Mouse (Mus musculus) T-helper 17 cell (primary cell): ENCODE measurements at regions not wholly inside any gene's neighbourhood (a gene's known extent, or its start where the extent isn't known, plus 50 kb on each side); places are given as distances from the start of the nearest gene placed in this dataset.

ENCODE experiments used
- in situ Hi-C, 2 experiments: fragments of 300-600 bp; cut with MboI, MseI; formaldehyde crosslinking; loops; 1 replicate in 1 of 2; 2 replicates in 1 of 2; pipeline ENCODE4 v1.15.1; 2025; ENCODE audit warnings: high pct_unique_total_duplicates in 2 of 2

DNA sequence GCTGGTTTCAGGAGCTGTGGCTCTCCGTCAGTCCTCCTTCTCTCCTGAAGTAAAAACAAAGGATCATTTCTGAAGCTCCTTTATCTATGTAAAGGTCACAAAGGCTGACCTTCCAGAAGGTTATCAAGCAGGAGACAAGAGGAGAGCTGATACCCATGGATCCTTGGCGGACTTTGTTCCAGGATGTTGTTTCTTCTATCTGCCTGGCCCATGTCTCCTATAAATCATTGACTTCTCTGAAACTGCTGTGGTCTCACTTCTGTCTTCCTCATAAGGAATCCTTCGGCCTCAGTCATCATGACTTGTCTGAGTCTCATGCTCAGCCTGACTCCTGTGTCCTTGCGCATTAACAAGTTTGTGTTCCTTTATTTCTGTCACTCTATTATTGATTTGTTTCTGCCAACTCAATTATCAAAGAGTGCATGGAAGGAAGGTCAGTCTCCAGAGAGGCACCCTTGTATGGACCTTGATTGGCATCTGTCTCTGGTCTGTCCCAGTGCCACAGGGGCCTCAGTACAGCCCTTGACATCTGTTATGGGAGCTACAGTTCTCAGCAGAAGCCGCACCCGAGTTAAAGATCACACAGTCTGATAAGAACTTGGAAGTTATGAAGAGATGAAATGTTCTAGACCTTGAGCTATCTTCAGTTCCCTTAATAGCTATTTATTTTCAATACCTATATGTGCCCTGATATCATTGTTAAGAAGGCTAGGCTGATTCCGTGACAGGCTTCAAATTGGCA, 53.2 kb upstream of the Dazl start:
- in situ Hi-C loops: no loop called here

DNA sequence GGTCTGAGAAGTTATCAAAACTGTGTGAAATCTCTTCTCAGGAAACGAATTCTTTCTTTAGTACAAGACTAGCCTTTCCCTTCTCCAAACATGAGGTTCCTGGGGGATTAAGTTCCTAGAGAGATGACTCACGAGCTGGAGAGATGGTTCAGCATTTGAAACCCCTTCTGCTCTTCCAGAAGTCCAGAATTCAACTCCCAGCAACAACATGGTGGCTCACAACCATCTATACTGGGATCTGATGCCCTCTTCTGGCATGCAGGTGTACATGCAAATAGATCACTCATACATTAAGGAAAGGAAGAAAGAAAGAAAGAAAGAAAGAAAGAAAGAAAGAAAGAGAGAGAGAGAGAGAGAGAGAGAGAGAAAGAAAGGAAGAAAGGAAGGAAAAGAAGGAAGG, 60.4 kb upstream of the Dazl start:
- in situ Hi-C loops: loop anchor here in 1 of 2 experiments (5.0 kb wide), 1 partner anchor 77 kb away; no protein-coding TSS in a partner anchor

DNA sequence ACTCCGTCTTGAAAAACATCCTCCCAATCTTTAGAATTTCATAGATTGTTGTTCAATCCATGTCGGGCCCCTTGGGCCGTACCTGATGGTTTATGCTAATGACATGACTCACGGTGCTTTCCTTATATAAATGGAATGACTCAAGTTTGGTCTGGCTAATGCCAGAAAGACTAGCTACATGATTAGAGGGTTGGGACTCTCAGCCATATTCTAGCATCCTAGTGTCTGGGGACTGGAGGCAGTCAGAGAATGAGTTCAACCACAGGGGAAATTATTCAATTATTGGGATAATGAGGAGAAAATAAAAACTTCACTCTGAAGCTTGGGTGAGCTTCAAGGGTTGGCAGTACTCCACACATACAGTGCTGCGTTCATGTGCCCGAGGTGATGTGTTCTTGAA, 60.9 kb upstream of the Dazl start:
- in situ Hi-C loops: loop anchor here in 1 of 2 experiments (5.0 kb wide), 1 partner anchor 77 kb away; no protein-coding TSS in a partner anchor

DNA sequence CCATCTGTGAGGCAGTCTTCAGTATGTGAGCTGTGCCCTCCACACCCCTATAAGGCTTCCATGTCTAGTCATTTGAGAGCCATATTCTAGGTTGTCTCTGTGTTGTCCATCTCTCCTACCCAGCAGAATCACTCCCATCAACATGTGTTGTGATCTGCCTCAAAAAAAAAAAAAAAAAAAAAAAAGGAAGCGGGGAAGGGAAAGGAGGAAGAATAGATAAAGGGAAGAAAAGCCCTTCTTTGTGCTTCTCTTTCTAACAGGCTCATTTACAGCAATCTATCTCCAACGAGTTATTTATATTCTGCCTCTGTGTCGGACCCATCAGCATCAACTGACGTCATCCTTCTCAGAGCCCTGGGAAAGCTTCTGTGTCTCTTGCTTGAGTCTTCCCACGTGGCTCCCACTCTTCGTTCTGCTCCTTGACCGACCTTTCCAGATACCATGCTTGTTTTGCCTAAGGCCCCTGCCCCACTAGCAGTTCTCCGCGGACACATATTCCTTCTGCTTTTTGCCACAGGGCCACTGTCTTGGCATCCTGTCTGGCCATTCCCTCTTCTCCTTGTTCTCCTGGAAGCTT, 68.3 kb upstream of the Dazl start:
- in situ Hi-C loops: no loop called here

DNA sequence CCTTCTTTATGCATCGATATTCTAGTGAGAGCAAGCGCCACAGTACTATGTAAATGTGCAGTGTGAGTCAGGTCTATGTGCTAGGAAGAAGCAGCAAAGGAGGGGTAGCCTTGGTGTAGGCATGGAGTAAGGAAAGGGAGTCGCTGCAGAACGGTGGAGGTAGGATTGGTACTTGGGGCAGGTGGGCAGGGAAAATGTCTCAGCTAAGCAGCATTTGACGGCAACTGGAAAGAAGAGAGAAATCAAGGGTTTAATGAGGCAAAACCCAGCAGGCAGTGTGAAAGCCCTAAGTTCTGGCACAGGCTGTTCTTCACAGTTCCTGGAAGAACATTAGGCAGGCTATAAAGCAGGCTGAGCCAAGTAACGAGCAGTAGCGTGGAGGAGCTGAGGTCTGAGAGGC, 72.0 kb upstream of the Dazl start:
- in situ Hi-C loops: no loop called here

DNA sequence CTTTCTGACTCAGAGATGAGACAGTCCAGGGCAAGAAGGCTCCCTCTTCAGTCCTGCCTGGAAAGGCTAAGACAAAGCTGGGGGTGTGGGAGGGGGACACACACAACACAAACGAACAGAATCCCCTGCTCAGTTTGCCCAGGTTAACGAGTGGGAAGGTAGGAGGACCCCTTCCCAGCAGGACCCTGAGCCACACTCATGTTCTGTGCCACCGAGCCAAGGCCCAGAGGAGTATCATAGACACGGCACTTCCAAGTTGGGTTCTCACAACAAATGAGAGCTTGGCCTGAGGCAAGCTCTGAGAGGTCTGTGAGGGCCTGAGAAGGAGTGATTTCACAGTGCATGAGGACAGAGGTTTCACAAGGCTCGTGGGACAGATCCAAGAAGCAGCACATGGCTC, 72.7 kb upstream of the Dazl start:
- in situ Hi-C loops: no loop called here

DNA sequence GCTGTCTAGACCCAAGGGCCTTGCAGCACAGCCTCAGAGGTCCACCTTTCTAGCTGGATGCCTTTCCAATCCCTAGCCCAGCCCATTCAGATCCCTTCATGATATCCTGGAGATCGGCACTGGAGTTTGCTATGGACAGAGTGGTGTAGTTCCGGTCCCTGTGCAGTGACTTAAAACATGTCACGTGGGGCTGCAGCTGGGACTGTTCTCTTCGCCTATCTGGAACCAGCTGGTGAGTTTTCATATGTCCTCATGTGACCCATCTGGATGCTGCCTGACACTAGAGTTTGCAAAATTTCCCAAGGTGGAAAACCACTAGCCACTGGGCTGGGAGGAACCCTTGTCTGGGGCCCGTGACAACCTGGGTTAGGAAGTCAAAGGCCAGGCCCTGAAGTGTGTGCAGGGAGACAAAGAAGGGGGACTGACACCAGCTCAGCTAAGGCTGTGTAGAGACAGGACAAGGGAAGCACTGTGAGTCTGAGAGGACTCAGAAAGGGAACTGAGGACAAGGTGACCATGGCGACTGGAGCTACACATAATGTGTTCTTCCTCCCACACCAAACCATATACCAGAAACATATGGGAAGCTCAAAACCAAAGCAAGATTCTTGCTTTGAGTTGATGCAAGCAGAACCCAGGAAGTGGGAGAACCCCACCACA, 75.9 kb upstream of the Dazl start:
- in situ Hi-C loops: no loop called here

DNA sequence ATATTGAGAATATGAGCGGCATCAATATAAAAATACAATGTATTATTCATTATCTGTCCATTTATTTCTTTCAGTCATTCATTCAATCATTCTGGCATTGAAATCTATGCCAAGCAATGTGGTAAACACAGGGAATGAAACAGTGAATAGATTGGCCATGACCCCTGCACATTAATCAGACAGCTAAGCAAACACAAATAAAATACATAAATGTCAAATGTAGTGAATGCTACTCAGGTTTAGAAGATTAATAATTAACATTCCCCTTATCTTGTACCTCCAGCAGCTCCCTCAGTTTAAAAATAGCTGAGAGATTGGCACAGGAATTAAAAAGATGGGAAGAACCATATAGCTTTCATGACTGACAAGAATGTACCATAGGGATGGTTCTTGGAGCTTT, 77.0 kb upstream of the Dazl start:
- in situ Hi-C loops: no loop called here

DNA sequence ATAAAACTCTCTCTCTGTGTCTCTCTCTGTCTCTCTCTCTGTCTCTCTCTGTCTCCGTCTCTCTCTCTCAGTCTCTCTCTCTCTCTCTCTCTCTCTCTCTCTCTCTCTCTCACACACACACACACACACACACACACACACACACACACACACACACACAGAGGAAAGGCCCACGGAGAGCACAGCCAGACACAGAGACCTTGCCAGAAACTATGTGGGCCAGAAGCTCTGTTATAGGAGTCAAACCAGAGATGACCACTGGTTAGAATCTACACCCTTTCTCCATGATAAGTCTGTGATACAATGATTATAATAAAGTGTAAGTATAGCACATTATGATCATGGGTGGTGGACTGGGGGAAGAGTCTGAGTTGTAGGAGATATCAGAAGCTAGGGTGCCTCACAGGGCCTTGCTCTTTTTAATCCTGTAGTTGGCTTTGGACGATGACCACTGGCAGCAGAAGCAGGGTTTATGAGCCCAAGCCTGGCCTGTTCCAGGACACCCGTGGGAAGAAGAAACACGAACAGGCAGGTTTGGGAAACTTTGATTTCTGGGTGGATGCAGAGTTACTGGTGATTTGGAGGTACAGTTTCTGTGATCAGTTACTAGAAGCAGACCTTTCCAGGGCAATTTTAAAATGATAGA, 80.2 kb upstream of the Dazl start:
- in situ Hi-C loops: no loop called here

DNA sequence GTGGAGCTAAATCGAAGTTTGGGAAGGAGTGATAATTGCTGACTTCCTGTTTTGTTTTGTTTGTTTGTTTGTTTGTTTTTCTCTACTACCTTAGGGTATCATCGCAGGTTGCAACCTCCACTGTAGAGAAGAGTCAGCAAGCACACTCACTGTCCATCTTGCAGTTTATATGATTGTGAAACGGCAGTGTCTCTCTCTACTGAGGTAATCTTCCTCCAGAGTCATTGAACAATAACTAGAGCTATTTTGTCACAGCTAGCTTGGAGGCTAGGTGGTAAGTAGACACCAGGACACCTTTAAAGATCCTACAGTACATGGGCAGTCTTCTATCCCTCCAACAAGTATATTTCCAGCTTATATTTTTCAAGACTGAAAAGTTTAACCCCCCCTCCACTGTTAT, 82.0 kb upstream of the Dazl start:
- in situ Hi-C loops: no loop called here

DNA sequence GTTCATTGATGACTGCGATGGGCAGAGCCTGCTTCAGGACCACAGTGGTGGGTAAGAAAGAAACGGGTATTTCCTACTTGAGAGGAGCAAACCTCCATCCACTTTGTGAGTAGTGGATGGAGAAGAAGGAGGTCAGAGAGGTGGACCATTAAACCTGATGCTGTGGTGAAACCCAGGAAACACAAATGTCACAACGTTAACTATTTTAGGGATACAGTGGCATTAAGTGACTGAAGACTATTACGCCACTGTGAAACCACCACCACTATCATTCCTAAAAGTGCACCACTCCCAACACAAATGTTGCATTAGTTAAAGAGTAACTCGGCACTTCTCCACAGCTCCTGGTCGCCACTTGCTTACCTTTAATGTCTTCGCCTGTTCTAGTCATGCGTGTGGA, 83.3 kb upstream of the Dazl start:
- in situ Hi-C loops: no loop called here

DNA sequence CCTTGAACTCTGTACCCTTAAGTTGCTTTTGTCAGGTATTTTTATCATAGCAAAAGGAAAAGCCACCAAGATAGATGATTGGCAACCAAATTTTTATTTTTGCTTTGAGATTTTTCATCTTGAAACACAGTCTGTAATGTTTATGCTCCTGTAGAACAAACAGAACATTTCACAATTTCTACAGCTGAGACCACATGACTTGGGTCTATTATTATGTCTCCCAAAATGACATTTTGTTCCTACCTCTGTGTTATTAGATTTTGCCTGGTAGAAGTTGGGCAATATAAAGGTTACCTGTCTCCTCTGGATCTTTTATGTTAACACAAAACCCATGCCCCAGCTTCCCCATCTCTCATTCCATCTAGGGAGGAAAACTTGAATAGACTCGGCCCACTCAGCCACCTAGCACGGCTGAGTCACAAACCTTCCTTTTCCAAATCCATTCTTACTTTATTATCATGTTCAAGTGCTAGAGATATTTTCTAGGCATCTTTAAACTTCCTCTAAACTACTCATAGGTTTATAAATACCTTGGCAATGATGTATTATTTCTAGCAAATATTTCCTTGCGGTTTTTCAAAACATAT, 84.8 kb upstream of the Dazl start:
- in situ Hi-C loops: no loop called here

DNA sequence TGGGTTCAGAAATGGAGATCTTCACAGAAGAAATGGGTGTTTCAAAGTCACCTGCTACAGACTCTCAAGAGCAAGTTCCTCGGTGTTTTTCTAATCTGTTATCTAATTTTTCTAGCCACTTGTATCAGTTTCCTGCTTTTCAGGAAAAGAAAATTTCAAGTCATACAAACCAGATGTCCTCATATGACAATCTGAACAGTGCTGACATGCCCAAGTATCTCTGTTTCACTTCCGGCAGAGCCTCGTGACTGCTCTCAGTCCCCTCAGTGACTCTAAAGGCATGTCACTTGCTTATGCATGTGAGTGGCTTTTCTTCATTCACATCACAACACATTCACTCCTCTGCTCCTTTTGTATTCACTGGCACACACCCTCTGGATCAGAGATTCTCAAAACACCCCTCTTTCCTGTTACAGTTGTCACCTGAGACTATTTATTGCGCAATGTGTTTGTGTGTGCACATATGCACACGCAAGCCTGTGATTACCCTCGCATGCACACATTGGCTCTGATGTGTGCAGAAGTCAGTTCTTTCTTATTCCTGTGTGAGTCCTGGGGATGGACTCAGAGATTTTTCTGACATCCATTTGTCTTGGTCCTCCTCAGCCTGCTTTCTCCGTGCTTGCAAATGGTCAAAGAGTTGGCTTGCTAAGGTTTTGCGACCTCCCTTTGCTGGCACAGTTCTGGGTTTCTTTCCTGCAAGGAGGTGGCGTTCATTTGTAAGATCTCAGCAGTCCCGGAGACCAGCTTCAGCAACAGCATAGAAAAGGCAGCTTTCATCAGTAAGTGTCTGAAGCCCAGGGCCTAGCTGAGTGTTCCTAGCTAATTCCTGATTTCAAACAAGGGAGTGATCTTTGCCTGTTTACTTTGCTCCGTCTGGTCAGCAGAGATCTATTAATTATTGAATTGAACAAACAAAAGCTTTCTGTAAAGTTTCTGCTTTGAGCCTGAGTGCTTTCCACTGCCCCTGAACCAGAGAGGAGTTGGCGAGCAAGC, 95.6 kb upstream of the Dazl start:
- in situ Hi-C loops: no loop called here

DNA sequence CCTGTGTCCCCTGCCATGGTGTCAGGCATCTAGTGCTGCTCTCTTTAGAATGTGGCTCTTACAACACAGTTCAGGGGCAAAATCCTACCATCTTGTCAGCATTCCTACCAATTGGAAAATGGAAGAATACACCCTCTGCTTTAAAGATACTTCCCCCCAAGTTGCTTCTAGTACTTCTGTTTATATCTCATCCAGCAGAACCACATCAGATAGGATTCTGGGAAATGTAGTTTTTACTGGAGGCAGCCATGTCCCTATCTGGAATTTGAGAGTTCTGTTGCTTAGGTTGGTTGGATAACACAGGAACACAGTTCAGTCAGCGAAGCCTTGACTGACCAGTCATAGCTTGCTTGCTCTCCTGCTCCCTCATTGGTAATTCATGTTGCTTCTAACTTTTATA, 96.7 kb upstream of the Dazl start:
- in situ Hi-C loops: loop anchor here in 1 of 2 experiments (10.0 kb wide), 1 partner anchor 955 kb away; no protein-coding TSS in a partner anchor

DNA sequence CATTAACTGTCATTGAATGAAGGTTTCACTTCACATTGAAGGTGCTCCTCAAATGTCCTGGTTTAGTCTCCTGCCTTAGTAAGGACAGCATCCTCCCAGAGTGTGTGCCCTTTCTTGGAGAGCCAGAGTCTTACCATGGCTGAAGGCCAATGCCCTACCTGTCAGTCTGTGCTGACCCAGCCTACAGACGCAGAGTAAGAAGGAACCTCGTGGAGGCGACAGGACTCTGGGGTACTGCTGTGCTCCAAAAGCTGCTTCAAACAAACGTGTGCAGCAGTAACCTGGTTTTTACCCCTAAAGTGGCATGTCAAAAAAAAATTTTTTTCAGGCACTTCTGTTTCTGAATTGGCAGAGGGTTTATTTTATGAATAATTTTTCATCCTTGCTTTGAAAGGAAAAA, 97.8 kb upstream of the Dazl start:
- in situ Hi-C loops: loop anchor here in 1 of 2 experiments (10.0 kb wide), 1 partner anchor 954 kb away; no protein-coding TSS in a partner anchor

DNA sequence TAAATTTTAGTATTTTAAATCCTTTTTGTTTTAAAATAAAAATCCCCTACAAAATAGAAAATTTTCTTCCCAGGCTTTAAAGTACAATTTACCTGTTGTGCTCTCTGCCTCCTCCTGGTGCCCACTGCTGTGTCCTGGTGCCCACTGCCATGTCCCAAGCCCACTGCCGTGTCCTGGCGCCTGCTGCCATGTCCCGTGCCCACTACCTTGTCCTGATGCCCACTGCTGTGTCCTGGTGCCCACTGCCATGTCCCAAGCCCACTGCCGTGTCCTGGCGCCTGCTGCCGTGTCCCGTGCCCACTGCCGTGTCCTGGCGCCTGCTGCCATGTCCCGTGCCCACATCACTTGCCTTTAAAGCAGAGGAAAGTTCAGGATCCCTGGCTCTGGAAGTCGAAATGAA, 98.6 kb upstream of the Dazl start:
- in situ Hi-C loops: loop anchor here in 1 of 2 experiments (10.0 kb wide), 1 partner anchor 953 kb away; no protein-coding TSS in a partner anchor

DNA sequence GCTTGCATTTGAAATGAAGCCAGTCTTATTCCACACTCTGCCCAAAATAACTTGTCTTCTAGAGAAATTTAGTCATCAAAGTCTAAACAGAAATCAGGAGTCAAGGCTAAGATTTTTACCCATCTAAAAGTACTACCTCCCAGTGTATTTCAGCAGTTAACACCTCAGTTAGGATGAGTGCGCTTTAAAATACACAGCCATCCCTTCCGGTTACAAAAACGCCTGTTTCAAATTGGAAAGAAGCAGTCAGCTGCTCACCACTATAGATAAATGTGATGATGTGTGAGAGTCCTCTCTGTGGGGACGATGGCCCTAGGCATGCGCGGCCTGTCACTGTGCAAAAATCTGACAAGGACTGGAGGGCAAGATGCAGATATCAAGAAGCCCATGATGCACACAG, 99.0 kb upstream of the Dazl start:
- in situ Hi-C loops: loop anchor here in 1 of 2 experiments (10.0 kb wide), 1 partner anchor 952 kb away; no protein-coding TSS in a partner anchor

DNA sequence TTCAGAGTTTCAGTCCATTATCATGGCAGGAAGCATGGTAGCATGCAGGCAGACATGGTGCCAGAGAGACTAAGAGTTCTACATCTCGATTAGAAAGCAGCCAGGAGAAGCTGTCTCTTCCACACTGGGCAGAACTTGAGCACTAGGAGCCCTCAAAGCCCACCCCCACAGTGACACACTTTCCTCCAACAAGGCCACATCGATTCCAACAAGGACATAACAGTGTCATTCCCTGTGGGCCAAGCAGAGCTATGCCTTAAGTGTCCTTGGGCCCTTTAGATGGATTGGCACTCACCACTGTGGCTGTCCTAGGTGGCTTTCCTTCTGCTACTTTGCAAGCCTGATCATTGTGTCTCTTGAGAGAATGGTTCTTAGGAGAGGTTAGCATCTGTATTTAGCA, 99.5 kb upstream of the Dazl start:
- in situ Hi-C loops: loop anchor here in 1 of 2 experiments (10.0 kb wide), 1 partner anchor 952 kb away; no protein-coding TSS in a partner anchor

DNA sequence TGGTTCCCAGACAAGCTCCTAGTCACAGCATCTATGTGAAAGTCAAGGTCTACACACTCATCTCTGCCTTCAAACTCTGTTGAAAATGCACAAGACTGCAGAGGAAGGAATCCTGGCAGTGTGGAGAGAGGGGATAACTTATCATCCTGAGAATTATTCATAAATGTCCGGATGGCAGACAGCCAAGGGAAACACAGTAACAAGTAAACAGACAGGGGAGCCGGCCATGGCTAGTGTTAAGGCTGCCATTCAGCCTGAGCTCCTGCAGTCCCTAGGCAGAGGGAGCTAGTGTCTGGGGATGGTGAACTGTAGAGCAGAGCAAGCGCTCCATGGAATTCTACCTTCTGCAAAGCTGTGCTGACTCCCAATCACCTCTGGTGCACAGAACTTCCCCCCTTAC, 100.3 kb upstream of the Dazl start:
- in situ Hi-C loops: loop anchor here in 1 of 2 experiments (10.0 kb wide), 1 partner anchor 951 kb away; no protein-coding TSS in a partner anchor

DNA sequence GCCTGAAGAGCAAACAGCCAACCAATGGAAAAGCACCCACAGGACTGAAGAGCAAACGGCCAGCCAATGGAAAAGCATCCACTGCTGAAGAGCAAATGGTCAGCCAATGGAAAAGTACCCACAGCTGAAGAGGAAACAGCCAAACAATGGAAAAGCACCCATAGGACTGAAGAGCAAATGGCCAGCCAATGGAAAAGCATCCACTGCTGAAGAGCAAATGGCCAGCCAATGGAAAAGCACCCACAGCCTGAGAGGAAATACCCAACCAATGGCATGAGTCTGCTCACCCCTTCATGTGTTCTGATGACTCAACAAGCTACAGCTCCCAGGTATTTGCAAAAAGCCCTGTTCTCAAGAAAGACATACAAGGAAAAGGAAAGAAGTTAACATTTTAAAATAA, 101.4 kb upstream of the Dazl start:
- in situ Hi-C loops: loop anchor here in 1 of 2 experiments (10.0 kb wide), 1 partner anchor 950 kb away; no protein-coding TSS in a partner anchor
